Mouse (Mus musculus): Measurements from ENCODE around the gene Bola1. TPM values are rescaled to one million over a fixed set of nuclear protein-coding genes. Genes with fewer than 3 reads are reported as not detected.

The Bola1 gene
- polyA plus RNA-seq, 1 experiment from 2014 or later = 63.0 TPM

DNA sequence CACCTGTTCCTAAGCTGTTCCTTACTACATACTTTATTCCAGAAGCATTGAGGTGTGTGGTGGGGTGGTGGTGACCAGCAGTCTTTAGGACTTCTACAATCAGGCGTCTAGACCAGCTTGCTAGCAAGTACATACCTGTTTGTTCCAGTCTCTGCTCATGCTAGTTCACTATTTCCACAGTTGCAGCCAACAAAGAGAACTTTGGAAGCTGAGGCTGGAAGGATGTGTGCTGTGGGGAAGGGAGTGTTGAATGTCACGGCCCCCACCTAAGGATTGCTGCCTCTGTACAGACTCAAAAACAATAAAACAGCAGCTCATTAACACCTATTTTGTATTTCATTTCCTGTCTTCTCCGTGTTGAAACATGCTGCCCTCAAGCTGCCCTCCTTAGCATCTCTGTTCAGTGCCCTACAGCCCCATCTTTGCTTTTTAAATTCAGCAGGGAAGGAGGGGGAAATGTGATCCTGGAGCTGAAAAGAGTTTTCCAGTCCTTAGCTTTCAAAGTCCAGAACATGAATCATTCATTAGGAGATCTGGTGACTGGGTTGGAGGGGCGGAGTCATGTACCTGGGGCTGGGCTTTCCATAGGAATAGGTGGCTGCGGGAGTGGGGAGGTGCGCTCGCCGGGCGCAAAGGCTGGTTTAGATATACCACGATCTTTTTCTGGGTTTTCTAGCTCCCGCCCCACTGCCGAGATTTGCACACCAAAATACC, 58.5 kb downstream of the Bola1 start:
- WGBS = 2% methylated on average over 12 of the region's 12 CpGs
- H3K9me3 ChIP-seq (ENCODE audit: control insufficient read depth, low read length) = no peaks in the 10 kb centered on the region
- peaks cover 10% of the 10 kb centered on the region for H3K4me1 ChIP-seq (ENCODE audit: control insufficient read depth, insufficient read depth, low read length)
- peak overlapping the region; percentile 78 for H3K4me2 ChIP-seq (ENCODE audit: low read length)
- H3K4me3 ChIP-seq (replicated peaks; ENCODE audit: low read depth, low read length) = peak overlapping the region; percentile 32
- H3K36me3 ChIP-seq (ENCODE audit: control insufficient read depth, insufficient read depth, low read length) = peaks cover under 1% of the 10 kb centered on the region
- peak overlapping the region; percentile 53; the same call in 1 of the 2 replicates for H3K27ac ChIP-seq (replicated peaks; ENCODE audit: low read depth, low read length)
- H3K27me3 ChIP-seq (ENCODE audit: control insufficient read depth, insufficient read depth, low read length) = no peaks in the 10 kb centered on the region
- peak; percentile 77 for ATAC-seq (ENCODE audit: low FRiP score, low TSS enrichment)
- peak overlapping the region; percentile 50 for H3K9ac ChIP-seq (replicated peaks; ENCODE audit: low read length)
- peak; percentile 79 for DNase-seq

- no peak for DNase-seq
- peak overlapping the region; percentile 78 for H3K4me2 ChIP-seq (ENCODE audit: low read length)
- H3K4me1 ChIP-seq (ENCODE audit: control insufficient read depth, insufficient read depth, low read length) = peaks cover 10% of the 10 kb centered on the region
- H3K27ac ChIP-seq (replicated peaks; ENCODE audit: low read depth, low read length) = no peak overlapping the region
- no peak overlapping the region; the same call in 1 of the 2 replicates for H3K9ac ChIP-seq (replicated peaks; ENCODE audit: low read length)
- no peak for ATAC-seq (ENCODE audit: low FRiP score, low TSS enrichment)
- peaks cover 7% of the 10 kb centered on the region for H3K36me3 ChIP-seq (ENCODE audit: control insufficient read depth, insufficient read depth, low read length)
- H3K27me3 ChIP-seq (ENCODE audit: control insufficient read depth, insufficient read depth, low read length) = no peaks in the 10 kb centered on the region
- no peak overlapping the region; the same call in 1 of the 2 replicates for H3K4me3 ChIP-seq (replicated peaks; ENCODE audit: low read depth, low read length)
- no peaks in the 10 kb centered on the region for H3K9me3 ChIP-seq (ENCODE audit: control insufficient read depth, low read length)
- WGBS = 57% methylated on average over 4 of the region's 4 CpGs
These were observed 59.2 kb downstream of the Bola1 start for GRCm38 (mm10) chr3:96160222-96160802.

- whole genome bisulfite sequencing = 85% methylated on average over 4 of the region's 4 CpGs
- no peaks in the 10 kb centered on the region for H3K27me3 ChIP-seq (ENCODE audit: control insufficient read depth, insufficient read depth, low read length)
- peaks cover 10% of the 10 kb centered on the region for H3K4me1 ChIP-seq (ENCODE audit: control insufficient read depth, insufficient read depth, low read length)
- no peak for DNase-seq
- ATAC-seq (ENCODE audit: low FRiP score, low TSS enrichment) = no peak
- H3K27ac ChIP-seq (replicated peaks; ENCODE audit: low read depth, low read length) = no peak overlapping the region
- H3K4me3 ChIP-seq (replicated peaks; ENCODE audit: low read depth, low read length) = no peak overlapping the region
- no peaks in the 10 kb centered on the region for H3K9me3 ChIP-seq (ENCODE audit: control insufficient read depth, low read length)
- H3K4me2 ChIP-seq (ENCODE audit: low read length) = no peak overlapping the region
- no peak overlapping the region for H3K9ac ChIP-seq (replicated peaks; ENCODE audit: low read length)
- H3K36me3 ChIP-seq (ENCODE audit: control insufficient read depth, insufficient read depth, low read length) = peaks cover 12% of the 10 kb centered on the region
These were observed 59.7 kb downstream of the Bola1 start for GRCm38 (mm10) chr3:96159820-96160219.

- ATAC-seq (ENCODE audit: low FRiP score, low TSS enrichment) (no peak), DNase-seq (no peak)
- Histone ChIP-seq H3K9me3 (ENCODE audit: control insufficient read depth, low read length) (no peaks in the 10 kb centered on the region), H3K4me1 (ENCODE audit: control insufficient read depth, insufficient read depth, low read length) (peaks cover 3% of the 10 kb centered on the region; the same call in 1 of the 2 replicates), H3K4me3 (replicated peaks; ENCODE audit: low read depth, low read length) (no peak overlapping the region), H3K27me3 (ENCODE audit: control insufficient read depth, insufficient read depth, low read length) (no peaks in the 10 kb centered on the region), H3K36me3 (ENCODE audit: control insufficient read depth, insufficient read depth, low read length) (peaks cover 50% of the 10 kb centered on the region), H3K9ac (replicated peaks; ENCODE audit: low read length) (no peak overlapping the region), H3K27ac (replicated peaks; ENCODE audit: low read depth, low read length) (no peak overlapping the region), H3K4me2 (ENCODE audit: low read length) (no peak overlapping the region)
- 87% methylated on average over 8 of the region's 8 CpGs for WGBS
These were observed 64.0 kb downstream of the Bola1 start for GRCm38 (mm10) chr3:96155501-96155900.

DNA sequence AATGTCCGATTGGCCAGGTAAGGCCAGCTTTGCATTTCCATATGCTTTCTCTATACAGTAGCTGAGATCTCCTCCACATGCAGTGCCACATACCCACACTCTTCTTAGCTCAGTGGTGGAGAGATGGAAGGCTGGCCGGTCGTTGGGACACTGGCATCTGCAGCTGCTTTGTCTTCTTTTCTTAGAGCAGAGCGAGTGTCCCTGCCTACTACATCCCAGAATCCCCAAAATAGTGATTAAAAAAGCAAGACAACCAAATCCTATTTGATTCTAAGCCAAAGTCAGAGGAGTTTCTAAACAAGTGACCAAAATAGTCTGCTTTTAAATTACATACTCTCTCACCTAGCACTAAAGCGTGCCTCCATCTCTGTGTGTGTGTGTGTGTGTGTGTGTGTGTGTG, 66.9 kb downstream of the Bola1 start:
- no peaks in the 10 kb centered on the region for H3K9me3 ChIP-seq (ENCODE audit: control insufficient read depth, low read length)
- no peak overlapping the region for H3K27ac ChIP-seq (replicated peaks; ENCODE audit: low read depth, low read length)
- no peaks in the 10 kb centered on the region for H3K27me3 ChIP-seq (ENCODE audit: control insufficient read depth, insufficient read depth, low read length)
- no peak overlapping the region for H3K4me2 ChIP-seq (ENCODE audit: low read length)
- WGBS = 97% methylated on average over 5 of the region's 5 CpGs
- no peak overlapping the region for H3K9ac ChIP-seq (replicated peaks; ENCODE audit: low read length)
- DNase-seq (no peak), ATAC-seq (ENCODE audit: low FRiP score, low TSS enrichment) (no peak)
- H3K4me3 ChIP-seq (replicated peaks; ENCODE audit: low read depth, low read length) = no peak overlapping the region
- H3K36me3 ChIP-seq (ENCODE audit: control insufficient read depth, insufficient read depth, low read length) = peaks cover 50% of the 10 kb centered on the region
- no peaks in the 10 kb centered on the region for H3K4me1 ChIP-seq (ENCODE audit: control insufficient read depth, insufficient read depth, low read length)

- Histone ChIP-seq H3K4me3 (replicated peaks; ENCODE audit: low read depth, low read length) (no peak overlapping the region), H3K27ac (replicated peaks; ENCODE audit: low read depth, low read length) (no peak overlapping the region), H3K4me1 (ENCODE audit: control insufficient read depth, insufficient read depth, low read length) (no peaks in the 10 kb centered on the region), H3K27me3 (ENCODE audit: control insufficient read depth, insufficient read depth, low read length) (no peaks in the 10 kb centered on the region), H3K36me3 (ENCODE audit: control insufficient read depth, insufficient read depth, low read length) (peaks cover 50% of the 10 kb centered on the region), H3K9me3 (ENCODE audit: control insufficient read depth, low read length) (no peaks in the 10 kb centered on the region), H3K9ac (replicated peaks; ENCODE audit: low read length) (no peak overlapping the region), H3K4me2 (ENCODE audit: low read length) (no peak overlapping the region)
- DNase-seq (no peak), ATAC-seq (ENCODE audit: low FRiP score, low TSS enrichment) (no peak)
- 91% methylated on average over 7 of the region's 7 CpGs for WGBS
These were observed 67.7 kb downstream of the Bola1 start for GRCm38 (mm10) chr3:96151836-96152235.

DNA sequence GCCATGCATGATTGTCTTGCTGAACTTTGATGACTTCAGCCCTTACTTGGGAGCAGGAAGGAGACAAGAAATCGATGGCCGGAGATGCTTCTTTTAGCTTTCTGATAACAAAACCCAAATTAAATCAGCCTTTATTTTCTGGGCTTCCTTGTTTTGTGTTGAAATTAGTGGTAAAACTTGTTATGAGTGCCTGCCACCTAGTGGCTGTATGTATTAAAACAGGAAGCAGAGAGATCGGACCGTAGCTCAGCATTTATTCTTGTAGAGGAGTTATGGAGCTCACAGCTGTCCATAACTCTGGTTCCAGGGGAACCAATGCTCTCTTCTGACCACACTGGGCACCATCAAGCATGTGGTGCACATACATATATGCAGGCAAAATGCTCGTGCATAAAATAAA, 71.6 kb downstream of the Bola1 start:
- H3K9ac ChIP-seq (replicated peaks; ENCODE audit: low read length) = no peak overlapping the region
- no peak overlapping the region for H3K4me2 ChIP-seq (ENCODE audit: low read length)
- H3K4me1 ChIP-seq (ENCODE audit: control insufficient read depth, insufficient read depth, low read length) = no peaks in the 10 kb centered on the region
- peaks cover 36% of the 10 kb centered on the region for H3K36me3 ChIP-seq (ENCODE audit: control insufficient read depth, insufficient read depth, low read length)
- H3K27me3 ChIP-seq (ENCODE audit: control insufficient read depth, insufficient read depth, low read length) = no peaks in the 10 kb centered on the region
- ATAC-seq (ENCODE audit: low FRiP score, low TSS enrichment) = no peak
- DNase-seq = peak; percentile 87
- no peak overlapping the region for H3K27ac ChIP-seq (replicated peaks; ENCODE audit: low read depth, low read length)
- no peak overlapping the region for H3K4me3 ChIP-seq (replicated peaks; ENCODE audit: low read depth, low read length)
- WGBS = 17% methylated on average over 5 of the region's 5 CpGs
- no peaks in the 10 kb centered on the region for H3K9me3 ChIP-seq (ENCODE audit: control insufficient read depth, low read length)

All from midbrain, embryonic 14.5 days (tissue).